Mouse (Mus musculus) cerebellum, adult 9-11 months (tissue): ENCODE results near the gene Col4a3.

ENCODE experiments used
- DNase-seq: peaks from one replicate; pipeline ENCODE4 v3.0.0; 2022

The Col4a3 gene

DNA sequence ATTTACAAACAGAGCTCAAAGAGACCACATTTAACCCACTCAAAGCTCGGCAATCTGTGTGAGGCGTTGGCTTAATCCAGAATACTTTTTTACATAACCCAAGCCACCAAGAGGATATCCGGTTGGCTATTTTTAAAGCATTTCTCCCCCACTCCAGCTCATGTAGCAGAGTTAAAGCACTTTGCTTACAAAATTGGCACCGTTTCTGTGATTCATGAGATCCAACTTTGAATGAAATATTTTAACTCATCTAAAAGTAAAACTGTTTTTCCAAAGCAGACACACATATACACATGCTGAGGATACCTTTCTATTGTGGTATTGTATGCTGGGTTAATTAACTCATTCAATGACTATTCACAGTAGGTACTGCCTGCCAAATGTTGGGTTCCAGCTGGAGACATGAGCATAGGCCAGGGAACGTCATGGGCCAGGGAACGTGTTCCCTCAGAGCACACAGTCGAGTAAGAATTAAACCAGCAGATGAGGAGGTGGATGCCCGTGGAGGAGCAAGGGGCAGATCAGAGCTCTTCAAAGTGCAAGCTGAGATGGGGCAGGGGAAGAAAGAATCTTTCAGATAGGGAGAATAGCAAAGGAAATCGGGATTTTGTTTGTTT, 22.0 kb downstream of the Col4a3 start:
- DNase-seq, result no peak

DNA sequence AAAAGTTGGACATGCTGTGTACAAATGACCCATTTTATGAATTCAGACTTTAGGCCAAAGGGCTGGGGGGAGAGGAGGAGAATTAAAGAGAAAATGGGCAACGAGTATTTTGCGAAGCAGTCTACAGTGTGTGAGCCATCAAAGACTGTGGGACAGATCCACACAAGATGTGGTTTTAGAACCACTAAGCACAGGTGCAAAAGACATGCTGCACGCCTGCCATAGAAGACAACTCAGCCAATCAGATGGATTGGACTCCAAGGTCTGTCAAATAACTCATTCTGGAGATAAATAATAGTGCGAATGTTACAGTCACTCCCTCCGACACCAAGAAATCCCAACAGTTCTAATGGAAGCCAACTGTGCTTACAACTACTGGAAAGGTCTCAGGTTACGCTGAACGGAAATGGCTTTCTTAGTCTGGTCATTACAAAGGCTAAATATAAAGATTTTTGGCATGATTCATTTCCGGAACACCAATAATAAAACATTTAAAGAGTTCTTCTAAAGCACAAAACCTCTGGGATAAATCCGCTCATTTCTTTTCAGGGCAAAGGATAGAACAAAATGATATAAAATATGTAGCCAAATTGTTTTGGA, 25.4 kb downstream of the Col4a3 start:
- DNase-seq, result no peak

DNA sequence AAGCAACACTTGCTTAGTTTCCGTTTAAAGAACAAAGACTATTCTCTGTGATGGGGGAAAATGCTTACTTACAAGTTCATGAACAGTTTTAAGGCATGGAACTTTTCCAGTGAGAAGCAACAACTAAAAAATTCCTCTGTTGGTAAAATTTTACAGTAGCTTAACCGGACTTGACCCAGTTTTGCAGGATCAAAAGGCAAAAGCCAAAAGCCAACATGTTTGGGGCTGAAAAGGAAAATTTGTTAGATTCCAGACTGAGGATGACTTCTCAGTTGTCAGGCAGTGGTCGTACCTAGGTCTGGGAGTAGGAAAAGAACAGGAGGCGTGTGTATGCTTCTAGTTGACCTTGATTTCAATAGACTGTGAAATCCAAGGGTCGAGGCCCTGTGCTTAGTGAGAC, 31.3 kb downstream of the Col4a3 start:
- DNase-seq, result no peak

DNA sequence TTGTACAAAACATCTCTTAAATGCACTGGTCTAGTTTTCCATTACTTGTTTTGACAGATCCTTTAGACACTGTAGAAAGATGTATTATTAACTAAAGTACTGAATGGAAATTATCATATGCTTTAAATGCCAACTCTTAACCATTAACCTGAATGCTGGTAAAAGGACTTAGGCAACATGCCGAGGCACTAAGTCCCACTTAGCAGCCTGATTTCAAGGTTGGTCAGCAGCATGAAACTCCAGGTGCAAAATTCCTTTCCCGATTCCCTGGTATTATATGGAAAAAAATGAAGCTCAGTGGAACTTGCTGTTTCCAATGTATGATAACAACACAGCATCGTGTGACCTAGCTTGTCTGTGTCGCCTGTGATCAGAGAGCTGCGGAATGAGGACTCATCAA, 31.9 kb downstream of the Col4a3 start:
- DNase-seq, result no peak

DNA sequence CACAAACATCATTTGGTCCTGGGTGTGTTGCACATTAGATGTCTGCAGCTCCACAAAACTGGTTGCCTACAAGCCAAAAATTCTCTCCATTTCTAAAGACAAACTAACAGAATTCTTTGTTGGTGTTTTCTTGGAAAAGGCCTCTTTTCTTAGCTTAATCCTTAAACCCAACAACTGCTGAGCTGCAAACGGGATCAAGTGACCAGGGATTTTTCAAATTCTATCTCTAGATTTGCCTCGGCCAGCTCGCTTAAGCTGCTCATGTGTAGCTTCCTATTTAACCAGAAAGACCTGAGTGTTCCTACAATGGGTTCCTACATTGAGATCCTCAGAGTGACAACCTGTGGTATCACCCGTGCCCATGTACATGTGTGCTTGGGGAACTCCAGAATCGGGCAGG, 33.3 kb downstream of the Col4a3 start:
- no peak for DNase-seq

DNA sequence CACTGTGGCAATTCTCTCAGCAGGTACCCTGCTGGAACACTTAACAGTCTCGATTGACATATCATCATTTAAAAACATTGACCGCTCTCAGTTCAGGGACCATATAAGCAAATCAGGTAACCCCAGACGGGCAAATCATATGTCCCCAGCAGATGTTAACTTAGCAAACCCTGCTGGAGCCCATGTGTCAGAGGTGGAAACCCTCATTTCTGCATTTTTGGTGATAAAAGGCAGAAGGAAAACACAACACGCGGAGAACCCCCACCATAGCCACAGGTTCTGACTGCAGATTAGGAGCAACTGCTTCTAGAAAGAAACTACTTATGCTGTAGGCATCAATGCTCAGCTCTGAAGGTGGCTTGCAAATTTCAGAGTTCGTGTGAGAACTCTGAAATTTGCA, 38.2 kb downstream of the Col4a3 start:
- no peak for DNase-seq

DNA sequence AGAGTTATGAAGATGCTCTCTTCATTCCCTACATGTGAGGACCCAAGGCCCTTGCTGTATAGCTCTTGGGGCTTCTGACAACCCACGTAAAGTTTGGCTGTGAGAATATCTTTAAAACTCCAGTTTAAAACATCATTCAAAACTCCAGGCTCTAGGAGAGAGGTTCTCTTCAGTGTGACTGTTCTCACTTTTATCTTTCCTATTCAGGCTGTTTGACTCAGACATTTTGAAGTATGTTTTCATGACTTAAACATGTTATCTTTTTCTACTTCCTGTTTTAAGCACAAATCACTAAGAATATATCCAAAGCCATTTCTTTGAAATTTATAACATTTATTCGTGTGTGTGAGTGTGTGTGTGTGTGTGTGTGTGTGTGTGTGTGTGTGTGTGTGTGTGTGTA, 38.8 kb downstream of the Col4a3 start:
- DNase-seq, result no peak

DNA sequence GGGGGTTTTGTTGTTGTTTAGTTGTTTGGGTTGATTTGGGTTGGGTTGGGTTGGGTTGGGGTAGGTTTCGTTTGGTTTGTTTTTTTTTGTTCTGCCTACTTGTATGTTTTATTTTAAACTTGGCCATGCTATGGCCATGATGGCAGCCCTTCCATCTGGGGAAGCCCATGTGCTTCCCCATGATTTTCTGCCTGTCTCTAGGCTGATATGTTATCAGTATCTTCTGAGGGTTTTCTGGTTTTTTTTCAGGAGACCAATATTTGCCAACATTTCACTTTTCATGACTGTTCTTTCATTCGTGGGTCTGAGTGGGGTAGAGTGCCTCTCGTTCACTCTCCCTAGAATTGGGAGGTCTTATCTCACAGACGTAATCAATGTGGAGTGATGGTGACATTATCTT, 40.9 kb downstream of the Col4a3 start:
- DNase-seq, result no peak

DNA sequence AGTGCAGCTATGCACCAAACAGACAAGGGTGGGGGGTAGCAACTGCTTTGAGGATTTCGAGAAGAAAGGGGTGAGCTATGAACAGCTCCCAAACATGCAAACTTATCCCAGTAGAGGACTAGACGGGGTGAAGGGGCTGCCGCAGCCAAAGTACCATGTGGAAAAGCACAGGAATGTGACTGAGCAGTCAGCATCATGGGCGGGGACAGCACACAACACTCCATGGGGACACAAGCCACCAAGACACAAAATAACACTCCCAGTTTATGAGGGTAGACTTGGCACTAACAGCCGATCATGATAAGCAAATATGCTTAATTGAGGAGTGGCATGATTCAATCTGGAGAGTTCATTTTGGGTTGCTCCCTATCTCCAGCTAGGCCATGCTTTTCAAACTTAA, 42.8 kb downstream of the Col4a3 start:
- DNase-seq, result no peak

DNA sequence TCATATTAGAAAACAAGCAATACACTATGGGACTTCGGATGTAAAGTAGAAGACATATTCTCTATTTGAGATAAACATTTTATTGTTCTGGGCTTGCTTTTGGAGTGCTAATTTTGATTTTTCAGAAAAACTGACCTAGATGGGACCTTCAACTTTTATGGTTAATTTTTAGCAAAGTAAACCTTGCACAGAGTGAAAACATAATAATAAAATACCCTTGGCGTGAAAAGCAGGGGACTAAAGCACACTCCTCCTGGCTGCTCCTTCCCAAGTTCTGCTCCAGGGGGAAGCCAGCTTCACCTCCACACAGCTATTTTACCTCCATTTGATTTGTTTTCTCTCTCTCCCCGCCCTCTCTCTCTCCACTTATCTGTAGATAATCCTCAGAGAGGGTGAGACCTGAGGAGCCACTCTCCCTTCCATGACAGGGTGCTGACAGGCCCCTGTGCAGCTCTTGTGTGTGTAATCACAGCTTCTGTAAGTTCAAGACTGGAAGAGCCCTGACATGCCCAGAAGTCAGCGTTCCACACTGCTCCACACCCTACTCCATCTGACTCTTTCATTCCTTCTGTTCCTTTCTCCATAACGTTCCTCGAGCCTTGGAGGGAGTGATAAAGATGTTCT, 44.6 kb downstream of the Col4a3 start:
- DNase-seq, result no peak

DNA sequence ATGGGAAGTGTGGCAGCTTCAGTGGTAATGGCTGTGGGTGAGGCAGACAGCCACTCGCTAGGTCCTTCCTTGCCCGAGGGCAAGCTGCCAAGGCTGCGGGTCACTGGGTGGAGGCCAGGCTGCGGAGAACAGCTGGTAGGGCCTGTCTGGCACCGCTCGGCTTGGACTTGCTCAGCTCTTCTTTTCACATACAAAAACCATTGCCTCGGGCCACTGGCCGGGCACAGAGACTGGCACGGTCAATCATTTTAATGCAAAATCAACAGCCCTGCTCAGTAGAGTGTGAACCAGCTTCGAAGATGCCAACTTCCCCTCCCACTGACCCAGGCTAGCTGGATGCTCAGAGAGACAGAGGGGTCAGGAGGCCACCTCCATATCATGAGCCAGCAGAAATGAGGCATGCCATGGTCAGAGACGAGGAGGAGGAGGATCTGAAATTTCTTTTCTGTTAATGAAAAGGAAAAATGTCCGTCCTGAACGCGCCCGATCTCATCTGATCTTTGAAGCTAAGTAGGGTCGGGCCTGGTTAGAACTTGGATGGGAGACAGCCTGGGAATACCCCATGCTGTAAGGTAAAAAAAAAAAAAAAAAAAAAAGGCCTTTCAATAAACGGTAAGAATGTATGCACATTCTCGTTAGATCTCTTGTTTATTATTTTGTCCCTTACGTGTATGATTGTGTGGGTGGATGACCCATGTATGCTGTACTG, 48.0 kb downstream of the Col4a3 start:
- peak; percentile 50 for DNase-seq

DNA sequence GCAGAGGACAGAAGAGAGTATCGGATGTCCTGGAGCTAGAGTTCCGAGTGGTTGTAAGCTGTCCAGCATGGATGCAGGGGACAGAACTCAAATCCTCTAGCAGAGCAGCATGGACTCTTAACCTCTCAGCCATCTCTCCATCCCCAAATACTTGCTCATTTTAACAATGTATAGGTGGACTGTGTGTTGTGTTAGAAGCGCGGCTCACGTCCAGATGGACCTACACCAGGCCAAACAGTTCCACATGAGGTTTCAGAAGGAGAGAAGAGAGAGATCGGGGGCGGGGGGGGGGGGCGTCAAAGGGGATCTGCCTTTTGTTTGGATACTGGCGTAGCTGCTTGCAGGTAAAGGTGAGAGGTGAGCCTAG, 48.5 kb downstream of the Col4a3 start:
- DNase-seq, result no peak

DNA sequence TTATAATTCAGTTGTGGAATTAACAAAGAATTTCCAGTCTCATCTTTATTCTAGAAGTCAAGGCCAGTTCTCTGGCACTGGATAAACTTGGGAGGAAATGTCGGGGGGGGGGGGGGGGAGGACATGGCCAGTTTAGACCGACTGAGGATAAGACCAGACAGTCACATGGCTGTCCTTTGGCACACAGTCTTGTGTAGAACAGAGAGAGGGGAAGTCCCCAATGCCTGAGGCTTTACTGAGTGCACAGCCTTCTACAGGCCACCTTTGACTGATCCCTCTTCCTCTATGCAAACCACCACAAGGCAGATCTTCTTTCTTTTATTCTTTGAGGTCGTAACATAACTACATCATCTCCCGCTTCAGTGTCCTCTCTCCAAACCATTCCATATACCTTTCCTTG, 49.6 kb downstream of the Col4a3 start:
- no peak for DNase-seq

DNA sequence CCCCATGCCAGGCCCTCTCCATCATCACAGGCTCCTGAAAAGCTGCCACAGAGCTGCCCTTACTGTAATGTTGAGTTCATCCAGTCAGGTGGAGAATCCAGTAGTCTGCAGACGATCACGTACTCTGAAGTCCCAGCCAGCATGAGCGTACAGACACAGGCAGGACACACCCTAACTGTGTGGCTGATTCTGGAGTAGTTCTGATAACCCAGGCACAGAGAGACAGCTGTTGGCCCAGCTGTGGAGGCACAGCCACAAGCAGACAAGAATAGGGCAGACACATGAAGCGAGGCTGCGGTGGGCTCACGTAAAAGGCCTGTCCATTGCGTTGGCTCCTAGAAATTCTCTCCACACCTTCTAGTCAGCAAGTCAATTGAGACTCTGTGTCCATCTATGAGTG, 50.7 kb downstream of the Col4a3 start:
- DNase-seq, result no peak

DNA sequence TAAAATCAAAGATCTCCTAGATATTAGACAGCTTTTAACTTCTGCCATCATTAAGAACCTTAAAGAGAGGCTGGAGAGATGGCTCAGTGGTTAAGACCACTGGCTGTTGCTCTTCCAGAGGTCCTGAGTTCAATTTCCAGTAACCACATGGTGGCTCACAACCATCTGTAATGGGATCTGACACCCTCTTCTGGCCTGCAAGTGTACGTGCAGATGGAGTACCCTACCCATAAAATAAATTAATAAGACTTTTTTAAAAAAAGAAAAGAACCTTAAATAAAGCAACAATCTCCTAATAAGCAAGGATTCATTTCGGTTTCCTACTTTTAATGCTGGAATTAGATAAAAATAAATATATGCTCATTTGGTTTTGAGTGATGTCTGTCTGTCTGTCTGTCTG, 51.7 kb downstream of the Col4a3 start:
- DNase-seq, result no peak

DNA sequence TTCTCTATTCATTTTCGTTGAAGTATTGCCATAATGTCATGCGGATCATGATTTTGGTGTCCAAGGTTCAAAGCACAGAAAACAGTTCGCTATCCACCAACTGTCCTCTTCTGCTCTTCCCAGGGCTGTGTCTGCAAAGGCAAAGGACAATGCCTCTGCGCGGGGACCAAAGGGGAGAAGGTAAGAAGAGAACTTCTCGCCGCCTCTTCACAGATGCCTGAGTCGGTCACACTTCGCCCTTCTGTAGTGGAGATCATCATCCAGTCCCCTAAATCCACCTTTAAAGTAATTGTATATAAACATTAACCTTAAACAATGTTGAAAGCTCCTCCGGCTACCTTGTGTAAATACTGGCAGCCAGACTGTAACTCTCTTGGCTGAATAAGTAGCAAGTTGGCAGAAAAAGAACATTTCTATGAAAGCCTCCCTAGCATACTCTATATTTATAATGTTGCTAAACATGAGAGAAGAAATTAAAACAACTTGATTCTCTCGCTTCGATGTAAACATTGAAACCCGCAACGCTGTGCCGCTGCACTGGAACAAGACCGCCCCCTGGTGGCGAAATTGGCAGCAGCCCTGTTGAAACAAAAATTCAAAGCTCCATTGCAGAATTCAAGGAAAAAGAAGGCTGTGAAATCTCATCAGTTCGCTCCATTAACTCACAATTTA, 54.7 kb downstream of the Col4a3 start:
- DNase-seq, result peak; percentile 37

DNA sequence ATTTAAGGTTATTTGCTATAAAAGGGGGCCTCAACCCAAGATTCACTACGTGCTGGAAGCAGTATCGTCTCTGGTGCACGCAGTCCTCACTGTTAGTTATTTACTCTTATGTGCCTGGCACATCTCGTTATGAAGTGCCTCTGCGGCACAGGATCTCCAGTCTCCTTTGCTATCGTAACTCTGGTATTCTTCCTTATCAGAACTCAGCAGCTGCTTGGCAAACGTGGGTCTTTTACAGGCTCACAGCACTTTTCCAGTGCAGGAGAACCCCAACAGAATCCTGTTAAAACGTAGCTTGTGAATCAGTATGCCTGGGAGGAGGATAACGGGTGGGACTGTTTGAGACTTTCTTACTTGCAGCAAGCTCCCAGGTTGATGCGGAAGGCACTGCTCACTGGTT, 61.3 kb downstream of the Col4a3 start:
- DNase-seq, result no peak

DNA sequence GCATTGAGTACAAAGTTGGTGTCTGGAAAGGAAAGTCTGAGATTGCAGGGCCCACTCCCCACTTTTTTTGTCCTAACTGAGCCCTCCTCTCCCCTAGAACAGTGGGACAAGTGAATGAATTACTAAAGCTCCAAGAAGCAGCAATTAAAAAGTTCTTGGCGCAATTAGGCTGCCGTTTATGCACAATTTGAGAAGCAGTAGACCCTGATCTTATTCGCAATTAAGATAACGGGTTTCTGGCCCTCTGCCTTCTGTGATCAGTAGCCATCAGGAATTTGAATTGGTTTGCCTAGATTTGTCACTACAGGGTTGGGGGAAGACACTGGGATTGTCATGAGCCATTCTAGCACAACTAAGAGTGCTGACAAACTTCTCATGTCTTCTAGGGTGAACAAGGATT, 64.1 kb downstream of the Col4a3 start:
- DNase-seq, result no peak

DNA sequence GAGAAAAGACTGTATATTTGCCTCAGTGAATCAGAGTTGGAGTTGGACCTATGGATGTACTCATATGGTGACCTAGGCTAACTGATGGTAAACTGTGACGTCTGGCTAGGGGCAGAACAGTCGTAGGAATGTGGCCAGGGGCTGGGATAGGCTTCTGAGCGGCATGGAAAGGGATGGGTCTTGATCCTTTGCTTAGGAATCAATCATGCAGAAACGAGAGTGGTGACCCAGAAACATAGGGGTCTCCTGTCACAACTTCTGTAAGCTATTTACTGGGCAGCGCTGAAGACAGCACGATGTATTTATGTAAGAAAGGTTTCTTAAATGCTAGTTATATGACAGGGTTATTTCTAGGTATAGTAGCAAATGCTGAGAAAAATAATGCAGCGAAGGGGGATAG, 67.3 kb downstream of the Col4a3 start:
- no peak for DNase-seq

DNA sequence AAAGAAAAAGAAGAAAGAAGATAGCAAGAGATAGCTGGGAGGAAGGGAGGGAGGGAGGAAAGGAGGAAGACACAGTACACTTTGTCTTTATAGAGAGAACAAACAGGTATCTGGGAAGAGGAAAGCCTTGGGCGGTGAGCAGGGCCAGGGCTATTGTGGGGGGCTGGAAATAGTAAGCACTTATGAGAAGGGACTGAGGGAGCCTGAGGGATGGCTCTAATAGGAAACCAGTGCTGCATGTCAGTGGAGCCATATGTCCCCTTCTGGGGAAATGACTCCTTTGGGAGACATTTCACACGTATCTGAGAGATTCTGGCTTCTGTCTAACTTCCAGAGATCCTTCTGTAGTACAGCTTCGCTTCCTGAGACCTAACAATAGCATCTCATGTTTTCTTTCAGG, 69.7 kb downstream of the Col4a3 start:
- DNase-seq, result no peak

DNA sequence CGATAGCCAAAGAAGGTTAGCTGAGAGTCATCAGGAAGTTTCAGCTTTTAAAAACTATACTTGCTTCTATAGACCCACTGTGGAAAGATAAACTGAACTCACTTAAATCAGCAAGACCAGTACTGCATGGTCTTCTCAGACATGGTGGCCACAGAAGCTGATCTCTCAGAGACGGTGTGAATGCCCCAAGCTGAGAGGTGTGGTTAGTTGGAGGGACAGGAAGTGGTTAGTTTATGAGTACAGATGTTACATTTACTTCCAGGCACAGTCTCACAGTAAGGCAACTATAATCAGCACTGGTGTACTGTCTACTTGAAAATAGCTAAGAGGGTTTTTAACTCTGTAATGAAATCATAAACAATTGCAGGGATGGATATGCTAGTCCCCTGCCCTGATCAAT, 75.5 kb downstream of the Col4a3 start:
- DNase-seq, result no peak

DNA sequence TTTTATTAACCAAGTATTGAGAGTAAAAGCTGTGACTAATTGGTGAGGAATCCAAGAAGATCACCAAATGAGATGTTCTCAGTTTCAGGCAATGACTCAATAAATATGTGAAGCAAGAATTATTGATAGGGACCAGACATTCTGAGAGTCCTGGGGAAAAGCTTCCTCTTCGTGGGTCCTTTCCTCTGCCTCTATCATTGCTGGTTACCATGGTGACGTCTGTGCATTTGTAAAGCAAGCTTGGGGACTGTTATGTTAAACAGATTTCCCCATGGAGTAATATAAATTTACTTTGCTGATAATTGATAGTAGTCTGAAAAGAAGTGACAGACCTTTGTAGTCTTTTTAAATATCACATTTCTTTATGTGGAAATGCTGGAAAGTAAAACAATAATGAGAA, 76.8 kb downstream of the Col4a3 start:
- DNase-seq, result no peak

DNA sequence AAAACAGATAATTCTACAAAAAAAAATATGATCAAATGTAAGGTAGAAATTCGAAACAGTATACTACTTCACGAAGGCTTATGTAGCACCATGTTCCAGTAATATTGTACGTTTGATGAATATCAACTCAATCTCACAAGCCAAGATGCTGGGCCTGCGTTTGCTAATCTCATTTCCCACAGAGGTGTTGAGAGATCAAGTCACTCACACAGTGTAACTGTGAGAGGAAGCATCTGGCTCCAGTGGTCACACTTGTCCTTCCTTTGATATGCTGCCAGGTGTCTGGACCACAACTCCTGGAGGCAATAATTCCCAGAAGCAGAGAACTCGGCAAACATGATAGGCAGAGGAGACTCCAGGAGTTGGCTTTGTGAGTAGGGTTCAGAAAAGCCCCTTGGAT, 99.6 kb downstream of the Col4a3 start:
- DNase-seq, result no peak

DNA sequence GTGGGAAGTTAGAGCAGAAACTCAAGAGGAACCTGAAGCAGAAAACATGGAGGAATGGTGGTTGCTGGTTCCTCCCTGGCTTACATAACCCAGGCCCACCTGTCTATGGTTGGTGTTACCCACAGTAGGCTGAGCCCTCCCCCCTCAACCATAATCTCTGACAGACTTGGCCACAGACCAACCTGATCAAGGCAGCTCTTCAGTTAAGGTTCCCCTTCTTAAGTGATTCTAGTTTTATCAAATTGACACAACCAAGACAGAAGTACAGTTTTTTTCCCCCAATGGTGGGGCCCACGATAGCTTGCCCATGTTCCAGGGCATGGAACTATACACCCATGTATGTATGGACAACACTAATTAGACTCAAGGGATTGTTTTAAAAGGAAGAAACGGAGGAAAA, 100.1 kb downstream of the Col4a3 start:
- no peak for DNase-seq
